Mouse (Mus musculus) kidney, postnatal 36 days (tissue): Measurements from ENCODE around the gene Tas2r105.

Experiments used
- DNase-seq, 2 experiments: peaks; one replicate each; pipeline ENCODE4 v3.0.0; 2021 to 2022; ENCODE audit warnings: mixed read lengths in 2 of 2

Tas2r105 gene

DNA sequence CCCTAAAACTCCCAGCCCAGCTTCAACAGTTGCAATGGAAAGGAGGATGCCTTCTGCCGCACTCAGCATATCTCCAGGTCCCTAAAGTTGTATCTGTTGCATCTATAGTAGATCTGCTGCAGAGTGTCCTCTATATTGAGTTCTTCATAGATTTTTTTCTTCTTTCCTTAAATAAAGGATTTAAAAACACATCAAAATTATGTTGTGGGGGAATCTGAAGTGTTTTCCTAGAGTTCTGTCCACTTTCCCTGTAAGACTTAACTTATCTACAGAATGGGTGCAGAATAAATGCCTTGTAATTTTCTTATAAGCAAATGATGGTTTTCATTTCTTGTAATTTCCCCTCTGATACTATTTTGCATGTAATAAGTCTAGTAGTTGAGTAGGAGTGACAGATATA is at the start of gene Tas2r105:
Tas2r105 (minus strand) TSS at position 101 of the 400 bp plus-strand sequence.
- no peak for DNase-seq

GRCm38 (mm10) chr6:131712803-131713202 is 25.5 kb upstream of the Tas2r105 start:
- DNase-seq, result no peak

- no peak for DNase-seq
Measured at GRCm38 (mm10) chr6:131689963-131690362, 2.7 kb upstream of the Tas2r105 start, which contains the start of gene Tas2r114. TSS of gene Tas2r114 (minus strand) at chr6:131690063.

GRCm38 (mm10) chr6:131685644-131686043 is 1.7 kb downstream of the Tas2r105 start, which contains the start of gene Tas2r104:
TSS of gene Tas2r104 (minus strand) at chr6:131685744.
- no peak for DNase-seq

DNA sequence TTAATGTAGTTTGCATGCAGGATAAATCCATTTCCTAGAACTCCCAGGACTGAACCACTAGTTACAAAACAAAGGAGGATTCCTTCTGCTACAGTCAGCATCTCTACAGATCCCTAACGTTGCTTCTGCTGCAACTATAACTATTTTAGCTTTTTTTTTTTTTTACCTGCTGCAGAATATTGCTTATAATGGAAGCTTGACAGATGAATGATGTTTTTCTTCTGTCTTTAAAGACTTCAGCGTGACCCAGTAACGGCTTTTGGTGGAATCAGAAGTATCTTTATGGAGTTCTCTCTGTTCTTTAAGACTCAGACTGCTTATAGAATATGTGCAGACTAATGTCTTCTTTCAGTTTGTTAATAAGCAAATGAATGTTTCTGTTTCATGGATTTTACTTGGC is 8.5 kb downstream of the Tas2r105 start, which contains the start of gene Tas2r106:
Tas2r106 (minus strand) TSS at position 101 of the 400 bp plus-strand sequence.
- no peak for DNase-seq

- no peak for DNase-seq
Measured at GRCm38 (mm10) chr6:131660049-131660448, 27.2 kb downstream of the Tas2r105 start, which contains the start of gene Tas2r107. TSS of gene Tas2r107 (minus strand) at chr6:131660149.
